Mouse (Mus musculus) retina, postnatal 1 day (tissue): ENCODE measurements around the gene Shroom3.

Experiments
- DNase-seq: peaks from one replicate; pipeline ENCODE4 v3.0.0-alpha.2; 2012

The Shroom3 gene

DNA sequence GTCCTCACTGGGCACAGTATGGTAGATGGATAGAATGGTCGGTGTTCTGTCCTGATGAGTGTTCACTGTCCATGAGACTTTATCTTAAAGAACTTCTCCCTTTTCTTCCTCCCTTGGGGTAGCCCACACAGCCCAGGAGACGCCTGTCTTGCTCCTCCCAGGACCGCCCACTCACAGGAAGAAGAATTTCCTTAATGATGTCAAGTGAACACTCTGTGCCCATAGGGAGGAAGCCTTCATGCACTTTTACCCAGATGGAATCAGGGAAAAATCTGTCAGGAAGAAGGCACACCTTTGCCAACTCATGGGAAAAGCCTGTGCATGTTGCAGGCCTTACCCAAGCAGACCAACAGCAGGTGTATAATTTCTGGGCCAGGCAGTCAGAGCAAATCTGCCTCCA is 174.9 kb downstream of the Shroom3 start:
- DNase-seq: no peak

DNA sequence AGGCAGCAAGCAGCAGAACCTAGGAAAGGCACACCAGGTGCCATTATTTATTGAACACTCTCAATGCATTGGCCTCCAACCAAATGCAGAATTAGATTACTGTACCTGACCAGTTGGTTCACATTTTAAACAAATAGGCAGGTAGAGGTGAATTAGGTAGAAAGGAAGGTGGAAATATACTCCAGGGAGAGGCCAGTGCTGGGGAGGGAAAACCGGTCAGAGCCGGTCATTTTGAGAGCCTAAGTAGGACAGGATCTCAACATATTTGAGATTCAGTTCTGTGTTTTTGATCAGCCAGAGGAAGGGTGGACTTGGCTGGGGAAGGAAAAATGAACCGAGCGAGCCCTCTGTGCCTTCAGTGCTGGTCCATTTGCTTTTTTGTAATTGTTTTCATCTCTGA is 175.3 kb downstream of the Shroom3 start:
- no peak for DNase-seq

DNA sequence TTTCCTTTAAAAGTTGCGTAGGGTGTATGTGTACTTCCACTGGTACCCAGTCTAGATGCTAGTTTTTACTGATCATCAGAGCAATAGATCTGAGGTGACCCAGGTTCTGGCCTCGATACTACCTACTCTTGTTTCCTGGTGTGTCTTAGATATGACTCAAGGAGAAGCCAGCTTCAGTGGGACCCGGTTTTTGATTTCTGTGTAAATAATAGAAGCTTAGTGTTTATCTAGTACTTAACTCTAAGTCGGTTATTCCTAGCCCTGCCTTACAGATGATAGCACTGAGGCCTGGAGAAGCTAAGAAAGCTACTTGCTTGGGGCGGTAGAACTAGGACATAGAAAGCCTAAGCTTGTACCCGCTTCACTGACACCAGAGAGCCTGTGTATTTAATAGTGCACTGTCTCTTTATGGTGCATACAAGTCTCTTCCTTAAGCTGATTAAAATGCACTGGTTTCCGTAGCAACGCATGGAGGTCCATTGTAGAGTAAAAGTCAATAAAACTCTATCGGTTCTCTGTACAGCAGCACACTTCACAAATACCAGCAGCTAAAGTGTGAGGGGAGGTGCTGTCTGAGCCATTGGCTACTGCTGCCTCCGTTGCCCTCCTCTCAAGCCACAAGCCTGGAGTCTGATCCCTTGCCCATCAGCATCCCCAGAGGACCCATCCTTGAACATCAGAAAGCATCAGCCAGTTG is 178.3 kb downstream of the Shroom3 start:
- peak; percentile 62 for DNase-seq

DNA sequence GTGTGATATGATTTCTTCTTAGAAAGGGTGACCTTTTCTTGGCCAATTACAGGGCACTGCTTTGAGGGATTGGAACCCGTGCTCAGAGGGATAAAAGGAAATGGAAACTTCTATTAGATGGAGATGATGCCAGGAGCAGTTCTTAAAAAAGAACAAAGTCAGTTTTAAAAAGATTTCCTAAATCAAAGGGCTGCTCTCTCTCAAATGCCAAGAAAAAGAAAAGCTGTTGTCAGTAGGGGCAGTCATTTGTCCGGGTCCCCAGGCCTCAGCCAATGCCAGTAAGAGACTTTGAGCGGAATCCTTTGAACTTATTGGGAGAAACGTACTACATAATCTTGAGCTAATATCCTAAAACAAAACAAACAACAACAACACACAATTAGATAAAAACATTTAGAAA is 181.9 kb downstream of the Shroom3 start:
- no peak for DNase-seq

DNA sequence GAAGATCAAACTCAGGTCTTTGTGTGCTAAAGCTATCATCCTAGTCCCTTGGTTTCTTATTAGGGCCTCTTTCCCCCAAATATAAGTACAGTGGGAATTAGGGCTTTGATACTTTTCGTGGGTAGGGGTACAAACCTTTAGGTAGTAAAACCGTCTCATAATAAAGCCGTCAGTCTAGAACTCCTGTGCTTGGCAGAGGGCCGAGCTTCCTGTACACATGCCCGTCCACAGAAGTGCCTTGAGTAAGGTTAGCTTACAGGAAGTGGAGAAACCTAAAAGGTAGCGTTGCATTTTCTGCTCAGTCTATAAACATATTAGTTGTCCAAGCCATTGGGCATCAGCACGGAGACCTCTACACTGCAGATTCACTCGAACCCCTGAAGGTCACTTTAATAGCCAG is 183.3 kb downstream of the Shroom3 start:
- no peak for DNase-seq

DNA sequence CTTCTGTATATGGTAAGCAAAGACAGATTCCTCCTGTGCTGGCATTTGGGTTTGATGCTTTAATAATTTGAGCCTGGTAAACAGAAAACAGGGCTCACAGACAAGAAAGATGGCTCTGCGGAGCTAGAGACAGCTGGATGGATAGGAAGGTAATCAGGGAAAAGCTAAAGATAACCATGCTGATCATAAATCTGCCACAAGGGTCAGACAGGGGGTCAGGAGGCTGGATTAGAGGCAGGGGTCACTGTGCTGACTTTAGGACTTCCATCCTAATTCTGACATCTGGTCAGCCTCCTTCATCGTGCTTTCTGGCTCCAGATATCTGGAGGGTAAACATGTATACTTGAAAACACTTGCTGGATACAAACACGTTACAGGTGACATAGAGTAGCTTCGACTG is 184.0 kb downstream of the Shroom3 start:
- DNase-seq: no peak

DNA sequence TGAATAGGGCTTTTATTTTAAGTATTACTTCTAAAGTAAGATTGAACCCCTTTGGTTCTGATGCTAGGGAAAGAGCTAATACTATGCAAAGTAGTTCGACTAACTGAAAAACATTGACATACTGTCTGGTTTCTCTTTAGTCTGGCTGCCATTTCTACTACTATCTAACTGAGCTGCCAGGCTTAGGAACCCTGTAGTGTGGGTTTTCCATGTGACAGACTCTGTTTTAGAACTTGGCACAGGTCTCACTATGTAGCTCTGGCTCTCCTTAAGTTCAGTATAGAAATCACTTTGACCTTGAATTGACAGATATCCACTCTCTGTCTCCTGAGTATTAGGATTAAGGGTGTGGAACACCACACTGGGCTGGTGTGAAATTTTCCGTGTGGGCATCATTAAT is 185.0 kb downstream of the Shroom3 start:
- no peak for DNase-seq

DNA sequence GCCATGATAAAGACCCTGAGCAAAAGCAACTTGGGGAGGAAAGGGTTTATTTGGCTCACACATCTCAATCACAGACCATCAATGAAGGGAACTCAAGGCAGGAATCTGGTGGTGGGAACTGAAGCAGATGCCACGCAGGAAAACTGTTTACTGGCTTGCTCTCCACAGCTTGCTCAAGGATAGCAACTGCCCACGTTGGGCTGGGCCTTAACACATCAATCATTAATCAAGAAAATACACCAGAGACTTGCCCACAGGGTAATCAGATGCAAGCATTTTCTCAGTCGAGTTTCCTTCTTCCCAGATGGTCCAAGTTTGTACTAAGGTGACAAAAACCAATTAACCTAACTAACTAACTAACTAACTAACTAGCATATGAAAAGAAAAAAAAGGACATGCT is 187.8 kb downstream of the Shroom3 start:
- no peak for DNase-seq

DNA sequence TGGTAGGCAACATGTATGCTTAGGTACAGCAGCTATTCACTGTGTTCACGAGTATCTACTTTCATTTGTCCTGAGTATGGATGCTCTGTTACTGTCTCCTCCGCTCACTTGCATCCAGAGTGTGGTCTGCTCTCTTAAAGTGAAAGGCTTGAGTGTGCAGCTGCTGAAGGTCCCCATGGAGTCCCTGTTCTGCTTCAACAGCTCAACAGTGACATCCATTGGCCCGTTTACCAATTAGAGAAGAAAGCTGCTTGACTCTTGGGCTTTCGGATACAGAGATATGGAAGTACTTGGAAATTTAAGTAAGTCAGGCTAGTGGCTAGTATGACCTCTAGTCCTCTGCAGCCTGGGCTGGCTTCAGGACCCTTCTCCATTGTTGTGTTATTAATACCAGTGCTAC is 188.9 kb downstream of the Shroom3 start:
- peak; percentile 35 for DNase-seq

DNA sequence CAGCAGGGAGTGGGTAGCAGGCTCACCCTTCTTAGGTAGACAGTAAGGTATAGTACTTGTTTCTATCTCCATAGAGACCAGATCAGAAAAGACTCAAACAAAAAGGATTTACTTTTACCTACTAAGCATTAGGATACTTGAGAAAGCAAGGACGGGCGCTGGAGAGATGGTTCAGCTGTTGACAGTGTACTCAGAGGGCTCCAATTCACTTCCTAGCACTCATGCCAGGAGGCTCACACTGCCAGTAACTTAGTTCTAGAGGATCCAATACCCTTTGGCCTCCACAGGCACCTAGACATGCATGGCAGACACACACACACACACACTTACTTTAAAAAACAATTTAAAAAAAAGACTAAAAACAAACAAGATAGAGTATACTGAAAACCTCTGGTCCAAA is 189.8 kb downstream of the Shroom3 start:
- no peak for DNase-seq

DNA sequence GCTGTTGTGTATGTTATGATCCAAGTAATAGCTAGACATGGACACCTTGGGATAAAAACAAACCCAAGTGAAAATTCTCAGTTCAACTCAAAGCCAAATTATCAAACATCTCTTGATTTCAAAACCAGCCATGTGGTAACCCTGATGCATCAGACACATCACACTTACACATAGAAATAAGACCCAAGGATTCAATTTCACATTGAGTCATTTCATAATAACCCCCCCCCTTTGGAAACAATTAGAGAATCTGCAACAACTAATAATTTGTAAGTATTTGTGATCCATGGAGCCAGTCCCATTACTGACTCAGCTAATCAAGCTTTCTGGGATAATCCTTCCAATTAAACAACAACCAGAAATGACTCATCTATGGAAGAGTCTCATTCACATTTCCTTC is 190.3 kb downstream of the Shroom3 start:
- no peak for DNase-seq

DNA sequence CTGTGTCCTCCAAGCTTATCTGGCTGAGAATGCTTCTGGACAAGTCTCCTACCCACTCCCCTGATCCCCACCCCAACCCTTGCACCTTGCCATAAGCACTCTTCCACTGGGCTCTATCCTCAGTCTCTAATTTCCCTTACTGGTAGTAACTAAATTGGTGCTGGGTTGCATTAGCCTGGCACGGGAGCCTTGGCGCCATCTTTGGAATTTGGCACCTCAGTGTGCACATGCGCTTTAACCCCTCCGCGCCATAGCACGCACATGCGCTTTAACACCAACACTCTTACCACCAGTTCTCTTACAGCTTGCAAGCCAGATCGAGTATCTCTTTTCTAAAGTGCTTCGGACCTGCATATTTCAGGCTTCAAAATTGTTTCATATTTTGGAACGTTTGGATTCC is 192.6 kb downstream of the Shroom3 start:
- DNase-seq: no peak

DNA sequence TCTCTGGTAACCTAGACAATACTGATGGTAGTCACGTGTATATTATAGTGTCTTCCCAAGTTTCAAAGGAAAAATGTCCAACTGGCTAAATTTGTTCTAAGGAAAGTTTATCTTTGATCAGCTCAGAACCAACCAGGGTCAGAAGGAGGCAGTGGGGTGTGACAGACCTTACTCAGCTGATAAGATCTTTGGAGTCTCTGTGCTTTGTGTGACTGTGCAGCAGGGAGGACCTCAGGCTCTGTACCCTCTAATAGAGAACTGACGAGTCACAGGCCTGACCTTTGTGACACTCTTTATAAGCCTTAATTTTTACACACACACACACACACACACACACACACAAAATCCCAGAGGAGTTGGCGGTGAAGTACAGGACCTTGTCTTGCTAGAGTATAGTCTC is 193.9 kb downstream of the Shroom3 start:
- DNase-seq: no peak

DNA sequence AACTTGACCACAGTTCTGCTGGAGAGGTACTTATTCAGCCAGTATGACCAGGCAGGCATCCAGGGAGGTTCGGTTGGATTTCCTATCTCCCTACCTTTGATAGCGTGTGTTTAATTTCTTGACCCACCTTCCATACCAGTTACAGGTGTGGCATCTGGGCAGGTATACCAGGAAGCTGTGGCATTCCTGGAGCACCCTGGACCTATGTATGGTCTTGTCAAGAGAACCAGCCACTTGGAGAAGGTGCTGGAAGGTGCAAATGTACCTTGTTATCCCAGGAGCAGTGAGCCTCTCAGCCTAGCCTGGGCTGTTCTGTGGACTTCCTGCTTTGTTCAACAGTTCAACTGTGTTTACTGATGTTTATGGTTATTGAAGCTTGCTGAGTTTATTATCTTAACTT is 197.2 kb downstream of the Shroom3 start:
- DNase-seq: no peak

DNA sequence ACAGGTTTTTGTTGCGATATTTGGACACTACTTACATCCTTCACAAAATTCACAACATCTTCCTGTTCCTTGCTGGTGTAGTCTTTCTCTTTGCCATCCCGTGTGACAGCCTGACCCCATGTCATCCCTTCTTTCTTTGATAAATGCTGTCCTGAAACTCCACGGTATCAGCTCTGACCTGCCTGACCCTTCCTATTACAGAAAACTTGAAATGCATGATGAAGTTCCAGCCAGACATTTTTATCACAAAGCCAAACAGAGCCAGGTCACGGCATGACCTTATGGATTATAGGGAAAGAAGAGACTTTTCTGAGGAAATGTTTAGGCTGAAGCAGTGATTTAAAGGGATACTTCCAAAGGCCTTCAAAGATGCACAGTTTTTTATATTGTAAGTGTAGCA is 197.7 kb downstream of the Shroom3 start:
- no peak for DNase-seq

DNA sequence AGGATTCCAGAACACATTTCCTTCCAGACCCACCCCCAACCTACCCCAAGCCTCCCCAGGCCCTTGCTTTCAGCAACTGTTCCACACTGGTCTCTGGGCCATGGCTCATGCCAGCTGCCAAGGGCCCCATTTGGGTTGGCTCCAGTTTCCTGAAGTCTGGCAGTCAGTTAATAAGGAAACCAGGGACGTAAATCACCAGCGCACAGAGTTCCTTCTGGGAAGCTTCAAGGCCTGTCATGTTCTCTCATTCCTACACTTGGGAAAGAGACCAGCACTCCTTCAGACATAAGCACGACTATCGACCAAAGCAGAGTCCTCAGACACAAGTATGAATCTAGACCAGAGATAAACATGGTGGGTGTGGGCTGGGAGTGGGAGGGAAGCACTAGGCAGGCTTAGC is 202.9 kb downstream of the Shroom3 start:
- DNase-seq: no peak

DNA sequence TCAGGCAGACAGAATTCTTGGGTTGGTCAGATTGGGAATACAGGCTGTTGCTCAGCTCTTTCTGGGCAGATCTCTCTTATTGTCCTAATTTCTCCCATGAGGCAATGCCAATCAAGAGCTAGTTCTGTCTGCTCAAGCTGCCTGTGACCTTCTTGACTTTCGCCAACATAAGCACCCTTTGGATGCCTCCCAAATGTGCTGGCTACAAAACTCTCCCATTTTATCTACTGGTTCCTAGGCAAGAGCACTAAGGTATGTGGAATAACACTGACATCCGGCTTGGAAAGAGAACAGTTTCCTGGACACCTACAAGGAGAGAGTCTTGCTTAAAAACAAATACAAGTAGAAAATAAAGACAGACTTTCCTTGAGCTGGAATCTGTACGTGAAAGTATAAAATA is 204.3 kb downstream of the Shroom3 start:
- DNase-seq: no peak

DNA sequence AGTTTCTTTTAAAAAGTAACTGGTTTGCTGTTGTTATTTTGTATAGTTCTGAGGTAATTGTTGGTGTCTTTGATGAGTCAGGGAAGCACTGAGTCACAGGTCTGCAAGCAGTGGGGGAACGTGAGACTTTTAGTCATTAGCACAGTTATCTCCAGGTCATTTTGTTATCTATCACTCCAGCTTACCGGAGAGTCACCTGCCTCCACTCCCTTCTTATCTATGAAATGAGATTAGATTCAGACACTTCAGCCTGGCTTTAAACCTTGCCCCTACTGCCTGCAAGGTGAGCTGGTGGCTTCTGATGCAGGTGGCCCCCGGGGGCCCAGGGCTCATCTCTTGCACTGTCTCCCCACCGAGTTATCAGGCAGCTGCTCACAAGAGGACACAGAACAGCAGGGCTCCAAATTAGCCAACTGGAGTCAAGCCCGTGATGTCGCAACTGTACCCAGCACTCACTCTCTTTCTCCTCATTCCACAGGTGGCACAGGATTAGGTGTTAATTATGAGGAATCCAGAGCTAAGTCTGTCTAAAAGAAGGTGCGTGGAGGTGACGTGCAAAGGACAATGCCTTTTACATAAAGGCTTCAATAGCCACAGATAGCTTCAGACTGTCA is 205.5 kb downstream of the Shroom3 start:
- DNase-seq: no peak

DNA sequence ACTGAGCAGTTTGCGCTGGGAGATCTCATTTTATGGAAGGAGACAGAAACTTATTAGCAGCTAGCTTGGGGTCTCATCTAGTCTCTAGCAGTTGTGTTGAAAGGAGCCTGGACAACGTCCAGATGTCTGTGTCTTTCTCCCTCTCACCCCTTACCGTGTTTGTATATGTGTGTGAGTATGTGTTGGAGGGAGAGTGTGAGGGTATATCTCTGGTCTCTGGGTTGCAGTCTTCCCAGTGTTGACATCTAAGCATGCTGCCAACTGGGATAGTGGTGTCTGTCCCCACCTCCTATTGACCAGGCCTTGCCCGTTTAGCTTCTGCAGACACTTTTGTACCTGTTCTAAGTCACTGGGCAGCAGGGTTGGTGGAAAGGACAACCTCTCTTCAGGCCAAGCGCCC is 207.7 kb downstream of the Shroom3 start:
- DNase-seq: no peak

DNA sequence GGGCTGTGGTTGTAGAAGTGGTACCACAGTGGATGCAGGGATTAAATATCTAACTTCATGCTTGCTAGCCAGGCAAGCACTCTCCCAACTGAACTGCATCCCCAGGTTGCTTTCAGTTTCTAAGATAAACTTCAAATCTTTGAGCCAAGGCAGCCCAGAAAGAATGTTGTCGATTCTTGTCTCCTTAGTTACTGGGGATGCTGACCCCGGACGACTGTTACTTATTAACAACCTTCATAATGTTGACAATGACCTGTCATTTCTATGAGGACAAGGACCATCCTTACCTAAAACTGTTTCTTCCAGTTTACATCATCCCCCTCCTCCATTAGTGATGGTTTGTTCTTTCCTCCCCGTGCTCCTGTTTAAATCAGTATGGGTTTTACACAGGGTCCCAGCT is 210.0 kb downstream of the Shroom3 start:
- DNase-seq: no peak

DNA sequence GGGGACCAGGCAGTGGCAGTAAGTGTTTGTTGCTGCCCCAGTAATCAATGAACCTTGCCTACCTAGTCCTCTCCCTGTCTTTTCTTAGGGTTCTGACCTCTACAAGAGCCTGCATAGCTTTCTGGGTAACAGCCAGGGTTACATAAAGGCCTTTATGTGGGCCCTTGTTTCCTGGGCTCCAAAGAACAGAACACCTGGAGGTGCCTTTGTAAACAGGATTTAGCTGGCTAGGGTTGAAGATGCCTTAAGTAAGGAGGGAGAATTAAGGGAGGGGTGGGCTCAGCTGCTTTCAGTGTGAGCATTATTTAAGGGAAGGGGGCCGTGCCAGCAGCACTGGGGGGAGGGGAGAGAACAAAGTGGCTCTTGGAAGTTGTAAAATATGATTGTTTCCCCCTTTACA is 210.5 kb downstream of the Shroom3 start:
- DNase-seq: no peak

DNA sequence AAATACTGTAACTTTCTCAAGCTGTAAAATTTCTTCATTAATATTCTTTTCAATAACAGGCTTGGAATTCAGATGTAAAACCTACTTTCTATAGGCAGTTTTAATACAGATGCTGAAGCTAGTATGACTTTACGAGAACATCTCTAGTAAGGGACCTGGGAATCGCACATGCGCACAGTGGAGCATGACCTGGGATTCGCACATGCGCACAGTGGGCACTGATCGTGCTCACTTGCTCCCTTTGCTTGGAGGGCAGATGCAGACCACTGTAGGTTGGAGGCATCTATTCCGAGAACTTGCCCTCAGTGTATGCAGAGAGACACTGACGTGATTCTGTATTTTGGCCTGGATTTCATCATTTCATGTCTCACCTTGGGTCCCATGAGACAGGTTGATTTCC is 212.6 kb downstream of the Shroom3 start:
- no peak for DNase-seq

DNA sequence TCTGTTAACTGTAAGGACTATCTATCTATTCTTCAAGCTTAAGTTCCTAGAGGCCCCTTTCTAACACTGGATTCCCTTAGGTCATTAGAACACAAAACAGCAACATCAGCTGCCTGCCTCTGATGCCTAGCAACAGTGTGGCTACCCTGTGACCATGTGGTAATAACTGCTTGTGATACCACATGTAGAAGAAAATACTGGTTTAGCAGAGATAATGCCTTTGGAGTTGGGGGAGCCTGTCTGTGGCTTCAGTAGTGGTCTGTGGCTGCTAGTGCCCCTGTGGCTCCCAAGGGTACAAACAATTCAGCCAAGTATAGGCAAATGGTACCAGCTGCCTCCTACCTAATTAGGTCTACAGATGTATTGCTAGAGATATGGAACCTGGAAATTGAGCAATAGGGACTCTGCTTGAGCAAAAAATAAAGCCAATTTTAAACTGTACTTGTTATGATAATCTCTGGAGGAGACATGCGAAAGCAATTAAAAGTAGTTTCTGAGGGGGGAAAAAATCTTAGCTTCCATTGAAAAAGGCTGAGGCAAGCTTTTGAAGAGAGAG is 213.6 kb downstream of the Shroom3 start:
- peak; percentile 52 for DNase-seq

DNA sequence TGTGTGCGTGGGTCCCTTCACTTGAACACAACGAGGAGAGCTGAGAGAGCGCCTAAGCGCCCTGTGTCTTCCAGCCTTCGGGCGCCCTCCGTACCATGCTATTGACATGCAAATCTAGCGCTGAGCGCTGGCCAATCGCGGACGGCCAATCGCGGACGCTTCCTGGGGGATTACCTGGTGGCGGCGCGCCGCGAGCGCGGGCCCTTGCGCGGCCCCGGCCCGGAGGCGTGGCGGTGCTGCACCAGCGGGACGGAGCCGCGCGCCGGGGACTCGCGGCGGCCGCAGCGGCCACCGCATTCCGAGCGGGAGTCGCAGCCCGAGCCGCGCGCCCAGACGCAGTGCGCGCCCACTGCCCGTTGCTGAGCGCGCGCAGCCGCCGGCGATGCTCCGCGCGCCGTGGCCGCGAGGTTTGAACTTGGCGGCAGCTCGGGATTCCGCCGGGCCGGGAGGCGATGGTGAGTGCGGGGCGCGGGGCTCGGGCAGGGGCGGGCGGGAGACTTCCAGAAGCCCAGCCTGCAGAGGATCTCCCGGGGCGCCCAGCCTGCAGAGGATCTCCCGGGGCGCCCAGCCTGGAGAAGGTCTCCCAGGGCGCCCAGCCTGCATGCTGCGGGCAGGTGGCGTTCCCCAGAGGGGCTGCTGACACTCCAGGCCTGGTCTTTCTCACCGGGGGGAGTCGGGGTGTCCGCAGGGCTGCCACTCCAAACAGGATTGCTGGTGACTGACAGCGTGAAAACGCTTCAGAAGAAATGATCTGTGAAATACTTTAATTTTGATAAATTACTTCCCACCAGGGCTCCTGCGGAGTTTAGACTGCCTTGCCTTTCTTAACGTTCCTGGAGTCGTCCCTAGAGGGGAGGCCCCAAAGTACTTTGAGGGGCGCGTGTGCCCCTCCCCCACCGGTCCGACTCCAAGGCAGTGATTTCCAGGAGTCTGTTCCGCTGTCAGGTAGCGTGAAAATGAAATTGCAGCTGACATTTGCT is 214.8 kb downstream of the Shroom3 start:
- peak; percentile 93 for DNase-seq
